Mouse (Mus musculus): Measurements from ENCODE around the gene Naxd. TPM values are rescaled to one million over a fixed set of nuclear protein-coding genes. Genes with fewer than 3 reads are reported as not detected.
A peak's percentile ranks its signal among the peaks of the same experiment; 100 is the strongest.

The Naxd gene
- total and polyA plus RNA-seq, 2 experiments from 2014 or later: 115 to 125 TPM

- H3K9me3 ChIP-seq (ENCODE audit: low read length): no peaks in the 10 kb centered on the region
- WGBS: 37% methylated on average over 8 of the region's 8 CpGs
- peaks cover 13% of the 10 kb centered on the region; the same call in 1 of the 2 replicates for H3K27me3 ChIP-seq (ENCODE audit: insufficient read depth, low read length)
- H3K4me3 ChIP-seq (ENCODE audit: low read length): no peak overlapping the region
- H3K4me1 ChIP-seq (ENCODE audit: insufficient read depth, low read length): no peaks in the 10 kb centered on the region
- TF ChIP-seq CTCF (IDR thresholded peaks at IDR 0.05; ENCODE audit: low read depth): no peak
- H3K9ac ChIP-seq (replicated peaks; ENCODE audit: low read length): no peak overlapping the region
- DNase-seq (ENCODE audit: low spot score) (no peak), ATAC-seq (no peak)
- H3K4me2 ChIP-seq (ENCODE audit: low read depth, low read length): no peak overlapping the region
- no peak overlapping the region for H3K27ac ChIP-seq
- H3K36me3 ChIP-seq (ENCODE audit: insufficient read depth, low read length): no peaks in the 10 kb centered on the region
Measured at GRCm38 (mm10) chr8:11471309-11471708, 26.0 kb upstream of the Naxd start.

GRCm38 (mm10) chr8:11473072-11473471, 24.2 kb upstream of the Naxd start:
- Histone ChIP-seq H3K27ac (no peak overlapping the region), H3K9me3 (ENCODE audit: low read length) (no peaks in the 10 kb centered on the region), H3K4me3 (ENCODE audit: low read length) (no peak overlapping the region), H3K27me3 (ENCODE audit: insufficient read depth, low read length) (peaks cover 24% of the 10 kb centered on the region), H3K9ac (replicated peaks; ENCODE audit: low read length) (no peak overlapping the region), H3K4me1 (ENCODE audit: insufficient read depth, low read length) (peaks cover 4% of the 10 kb centered on the region), H3K4me2 (ENCODE audit: low read depth, low read length) (no peak overlapping the region), H3K36me3 (ENCODE audit: insufficient read depth, low read length) (no peaks in the 10 kb centered on the region)
- TF ChIP-seq CTCF (IDR thresholded peaks at IDR 0.05; ENCODE audit: low read depth): no peak
- DNase-seq (ENCODE audit: low spot score) (no peak), ATAC-seq (no peak)
- 34% methylated on average over 4 of the region's 4 CpGs for WGBS

GRCm38 (mm10) chr8:11475397-11475796, 21.9 kb upstream of the Naxd start:
- DNase-seq (ENCODE audit: low spot score): no peak

GRCm38 (mm10) chr8:11475876-11476275, 21.4 kb upstream of the Naxd start:
- peaks cover 43% of the 10 kb centered on the region for H3K27me3 ChIP-seq (ENCODE audit: insufficient read depth, low read length)
- H3K27ac ChIP-seq: no peak overlapping the region
- DNase-seq (ENCODE audit: low spot score) (no peak), ATAC-seq (no peak)
- peaks cover 9% of the 10 kb centered on the region for H3K4me1 ChIP-seq (ENCODE audit: insufficient read depth, low read length)
- H3K4me3 ChIP-seq (ENCODE audit: low read length): no peak overlapping the region
- H3K9me3 ChIP-seq (ENCODE audit: low read length): no peaks in the 10 kb centered on the region
- no peak overlapping the region for H3K4me2 ChIP-seq (ENCODE audit: low read depth, low read length)
- H3K9ac ChIP-seq (replicated peaks; ENCODE audit: low read length): no peak overlapping the region
- H3K36me3 ChIP-seq (ENCODE audit: insufficient read depth, low read length): no peaks in the 10 kb centered on the region
- WGBS: 16% methylated on average over 2 of the region's 2 CpGs
- no peak for TF ChIP-seq CTCF (IDR thresholded peaks at IDR 0.05; ENCODE audit: low read depth)

More at GRCm38 (mm10) chr8:11475397-11475796, 21.9 kb upstream of the Naxd start:
- H3K4me3 ChIP-seq (ENCODE audit: low read length): no peak overlapping the region
- ATAC-seq: no peak
- no peak overlapping the region for H3K4me2 ChIP-seq (ENCODE audit: low read depth, low read length)
- no peaks in the 10 kb centered on the region for H3K9me3 ChIP-seq (ENCODE audit: low read length)
- 18% methylated on average over 9 of the region's 10 CpGs for WGBS
- peaks cover 9% of the 10 kb centered on the region for H3K4me1 ChIP-seq (ENCODE audit: insufficient read depth, low read length)
- no peak overlapping the region for H3K27ac ChIP-seq
- H3K9ac ChIP-seq (replicated peaks; ENCODE audit: low read length): no peak overlapping the region
- H3K36me3 ChIP-seq (ENCODE audit: insufficient read depth, low read length): no peaks in the 10 kb centered on the region
- H3K27me3 ChIP-seq (ENCODE audit: insufficient read depth, low read length): peaks cover 39% of the 10 kb centered on the region
- no peak for TF ChIP-seq CTCF (IDR thresholded peaks at IDR 0.05; ENCODE audit: low read depth)

- peaks cover 46% of the 10 kb centered on the region for H3K27me3 ChIP-seq (ENCODE audit: insufficient read depth, low read length)
- peak; percentile 36; the same call in 1 of the 2 replicates for ATAC-seq
Measured at GRCm38 (mm10) chr8:11476338-11477177, 20.7 kb upstream of the Naxd start.

GRCm38 (mm10) chr8:11477178-11477553, 20.1 kb upstream of the Naxd start:
- Histone ChIP-seq H3K9me3 (ENCODE audit: low read length) (no peaks in the 10 kb centered on the region), H3K4me3 (ENCODE audit: low read length) (no peak overlapping the region; the same call in 1 of the 2 replicates), H3K4me1 (ENCODE audit: insufficient read depth, low read length) (peaks cover 9% of the 10 kb centered on the region), H3K27ac (no peak overlapping the region), H3K4me2 (ENCODE audit: low read depth, low read length) (peak overlapping the region; percentile 98; the same call in 1 of the 2 replicates), H3K36me3 (ENCODE audit: insufficient read depth, low read length) (no peaks in the 10 kb centered on the region), H3K9ac (replicated peaks; ENCODE audit: low read length) (no peak overlapping the region), H3K27me3 (ENCODE audit: insufficient read depth, low read length) (peaks cover 46% of the 10 kb centered on the region)
- DNase-seq (ENCODE audit: low spot score) (no peak), ATAC-seq (no peak)
- 7% methylated on average over 9 of the region's 9 CpGs for WGBS
- TF ChIP-seq CTCF (IDR thresholded peaks at IDR 0.05; ENCODE audit: low read depth): no peak

More at GRCm38 (mm10) chr8:11476338-11477177, 20.7 kb upstream of the Naxd start:
- Histone ChIP-seq H3K27ac (no peak overlapping the region), H3K4me3 (ENCODE audit: low read length) (no peak overlapping the region), H3K9me3 (ENCODE audit: low read length) (no peaks in the 10 kb centered on the region), H3K4me2 (ENCODE audit: low read depth, low read length) (peak overlapping the region; percentile 98), H3K4me1 (ENCODE audit: insufficient read depth, low read length) (peaks cover 9% of the 10 kb centered on the region), H3K36me3 (ENCODE audit: insufficient read depth, low read length) (no peaks in the 10 kb centered on the region), H3K9ac (replicated peaks; ENCODE audit: low read length) (no peak overlapping the region)
- WGBS: 10% methylated on average over 24 of the region's 24 CpGs
- peak; percentile 22 for DNase-seq (ENCODE audit: low spot score)
- TF ChIP-seq CTCF (IDR thresholded peaks at IDR 0.05; ENCODE audit: low read depth): no peak

Data from hindbrain, postnatal 0 days (tissue).